Mouse (Mus musculus) urinary bladder, postnatal 4 days (tissue): ENCODE results near the gene Mycn.
A peak's percentile ranks its signal among the peaks of the same experiment; 100 is the strongest.

ENCODE experiments used
- DNase-seq, 2 experiments: peaks; one replicate each; pipeline ENCODE4 v3.0.0; 2021 to 2022; ENCODE audit warnings: low spot score in 2 of 2

Mycn gene

GRCm38 (mm10) chr12:12924446-12924845 lies 17.3 kb downstream of the Mycn start:
- no peak for DNase-seq

DNA sequence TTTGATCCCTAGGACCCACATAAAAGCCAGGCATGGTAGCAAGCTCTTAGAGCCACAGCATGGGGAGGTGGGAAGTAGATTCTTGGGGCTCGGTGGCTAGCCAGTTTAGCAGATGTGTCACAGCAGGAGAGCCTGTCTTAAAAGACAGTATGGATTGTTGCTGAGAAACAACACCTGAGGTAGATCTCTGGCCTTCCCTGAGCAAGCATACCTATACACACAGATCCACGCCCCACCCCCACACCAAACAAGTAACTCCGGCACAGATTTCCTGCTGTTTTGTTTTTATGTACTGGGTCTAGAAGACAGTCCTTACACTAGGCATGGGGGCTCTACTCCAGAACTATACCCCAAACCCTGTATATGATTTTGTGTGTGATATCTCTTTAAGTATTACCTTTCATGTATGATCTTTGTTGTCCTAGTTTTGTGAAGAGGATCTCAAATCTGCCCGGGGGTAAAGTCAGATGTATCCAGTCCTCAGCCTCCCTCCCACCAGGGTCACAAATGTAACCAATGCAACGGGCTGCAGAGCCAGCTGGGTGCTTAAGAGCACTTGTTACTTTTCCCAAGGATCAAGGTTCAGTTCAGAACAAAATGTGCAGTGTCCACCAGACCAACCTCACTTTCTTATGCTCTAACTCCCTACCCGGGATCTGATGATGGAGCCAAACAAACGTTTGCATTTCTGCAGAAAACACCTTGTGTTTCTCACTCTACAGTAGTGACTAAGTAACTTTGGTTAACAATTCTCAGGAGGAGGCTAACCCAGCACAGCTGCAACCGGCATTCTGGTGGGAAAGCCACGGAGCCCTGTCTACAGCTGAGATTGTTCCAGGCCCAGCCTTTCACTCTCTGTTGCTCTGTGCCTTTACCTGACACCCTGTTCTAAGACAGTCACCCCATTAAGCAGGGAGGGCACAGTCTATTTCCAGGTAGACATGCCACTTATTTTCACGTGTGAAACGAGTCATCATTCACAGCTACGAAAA lies 21.3 kb downstream of the Mycn start:
- no peak for DNase-seq

DNA sequence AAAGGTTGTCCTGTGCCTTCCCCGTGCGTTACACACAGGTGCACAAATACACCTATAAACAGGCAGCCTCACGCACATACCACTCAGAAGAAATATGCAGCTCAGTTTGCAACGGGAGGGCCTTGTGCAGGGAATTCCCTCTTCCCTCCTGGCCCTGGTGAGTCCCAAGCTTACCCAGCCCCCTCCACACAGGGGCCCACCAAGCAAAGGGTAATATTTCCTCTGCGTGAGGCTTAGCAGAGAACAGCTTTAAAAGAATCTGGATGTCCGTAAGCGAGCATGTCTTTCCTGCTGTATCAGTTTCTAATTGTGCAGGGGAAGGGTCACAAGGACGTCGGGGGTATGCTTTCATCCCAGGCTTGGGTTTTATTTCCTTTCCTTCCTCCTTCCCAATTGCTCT lies 25.4 kb downstream of the Mycn start:
- DNase-seq, result no peak

DNA sequence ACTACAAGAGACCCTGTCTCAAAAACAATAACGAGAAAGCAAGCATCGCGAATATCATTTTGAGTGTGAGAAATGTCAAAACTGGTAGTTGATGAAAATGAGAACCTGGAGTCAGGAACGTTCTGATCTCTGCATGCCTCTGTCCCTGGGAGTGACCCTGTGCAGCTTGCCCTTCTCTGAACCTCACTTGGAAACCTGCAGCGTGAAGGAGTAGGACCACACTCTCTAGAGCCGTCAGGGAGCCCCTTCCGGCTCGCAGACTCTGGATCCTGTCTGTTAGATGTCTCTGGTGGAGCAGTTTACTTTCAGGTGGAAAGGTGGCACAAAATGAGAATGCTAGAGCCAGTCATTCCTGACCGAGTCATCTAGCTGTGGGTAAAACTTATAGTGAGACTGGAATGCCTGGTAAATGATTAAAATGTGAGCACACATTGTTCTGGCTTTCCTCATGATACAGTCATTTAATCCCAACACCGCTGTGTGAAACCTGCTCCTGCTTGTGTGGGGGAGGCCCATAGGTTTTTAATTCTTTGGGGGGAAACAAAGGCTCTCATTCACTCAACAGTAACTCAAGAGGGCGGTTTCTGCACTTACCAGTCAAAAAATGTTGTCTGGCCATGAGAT lies 31.2 kb downstream of the Mycn start:
- no peak for DNase-seq

DNA sequence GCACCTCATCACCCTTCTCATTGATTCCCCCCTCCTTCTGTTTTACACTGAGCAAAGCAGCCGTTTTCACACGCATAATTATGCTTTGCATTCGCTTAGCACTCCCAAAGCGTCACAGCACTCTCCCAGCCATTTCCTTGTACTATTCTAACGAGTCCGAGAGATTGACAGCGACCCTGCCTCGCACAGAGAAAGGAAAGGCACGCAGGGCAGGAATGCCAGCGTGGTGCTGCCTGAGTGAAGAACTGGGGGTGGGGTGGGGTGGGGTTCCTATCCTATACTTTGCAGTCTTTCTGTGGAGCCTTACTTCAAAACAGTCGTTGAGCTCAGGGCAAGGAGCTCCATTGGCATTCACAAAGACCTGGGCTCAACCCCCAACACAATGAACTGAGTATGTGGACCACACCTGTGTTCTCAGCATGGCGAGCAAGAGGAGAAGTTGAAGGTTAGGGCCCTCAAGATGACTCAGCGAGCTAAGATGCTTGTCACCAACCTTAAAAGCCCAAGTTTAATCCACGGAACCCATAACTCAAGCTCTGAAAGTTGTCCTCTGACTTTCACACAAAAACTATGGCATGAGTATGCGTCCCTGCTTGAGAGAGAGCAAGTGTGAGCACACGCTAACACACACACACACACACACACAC lies 32.0 kb downstream of the Mycn start:
- DNase-seq, result no peak

DNA sequence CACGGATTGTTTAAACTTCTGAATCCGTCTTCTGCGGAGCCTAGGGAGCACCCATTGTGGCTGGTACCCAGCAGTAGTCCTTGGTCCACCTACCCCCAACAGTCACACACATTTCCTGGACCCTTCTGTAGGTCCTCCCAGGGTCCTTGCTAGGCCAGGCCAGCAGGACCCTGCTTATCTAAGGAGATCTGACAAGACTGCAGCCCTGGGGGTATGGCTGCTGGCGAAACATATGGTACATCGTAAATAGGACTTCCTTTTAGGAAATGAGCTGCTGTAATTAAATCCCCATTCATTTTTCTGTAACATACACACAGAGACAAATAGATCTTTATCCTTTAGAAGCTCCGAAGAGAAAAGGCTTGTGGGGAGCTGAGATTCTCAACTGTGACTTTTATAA lies 34.9 kb downstream of the Mycn start:
- no peak for DNase-seq

DNA sequence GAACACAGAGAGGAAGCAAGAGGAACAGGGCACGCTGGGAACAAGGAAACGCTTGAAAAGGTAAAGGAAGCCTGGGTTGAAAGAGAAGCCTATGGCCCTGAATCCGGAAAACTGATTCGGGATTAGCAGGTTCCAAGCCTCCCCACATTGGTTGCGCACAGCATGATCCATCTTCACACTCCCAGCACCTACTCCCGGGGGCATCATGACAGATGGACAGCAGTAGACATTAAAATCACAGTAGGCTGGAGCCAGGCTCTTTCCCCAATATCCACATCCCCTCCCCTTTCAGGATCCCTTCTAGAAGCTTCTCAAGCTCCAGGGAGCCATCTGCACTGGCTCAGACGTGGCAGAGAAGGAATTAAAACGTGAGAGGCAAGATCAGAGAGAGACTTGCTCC lies 35.4 kb downstream of the Mycn start:
- DNase-seq, result no peak

DNA sequence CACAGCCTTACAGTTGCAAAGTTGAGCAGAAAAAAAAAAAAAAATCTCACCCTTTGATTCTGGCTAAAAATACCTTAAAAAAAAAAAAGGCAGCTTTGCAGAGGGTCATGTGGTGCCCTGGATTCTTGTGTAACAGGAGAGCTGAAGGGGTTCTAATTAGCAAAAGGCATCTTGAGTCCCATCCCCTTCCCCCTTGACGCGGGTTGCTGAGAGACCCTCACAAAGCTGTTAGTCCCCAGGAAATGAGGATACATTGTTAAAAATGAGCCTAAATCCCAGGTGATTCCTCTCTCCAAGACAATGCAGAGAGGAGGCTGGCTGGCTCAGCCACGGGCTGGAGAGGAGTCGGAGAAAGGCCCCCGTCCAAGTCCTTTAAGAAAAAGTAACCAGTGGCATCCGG lies 36.6 kb downstream of the Mycn start:
- DNase-seq, result no peak

- peak; percentile 60 for DNase-seq
Measured at GRCm38 (mm10) chr12:12904512-12904953, 37.2 kb downstream of the Mycn start.

DNA sequence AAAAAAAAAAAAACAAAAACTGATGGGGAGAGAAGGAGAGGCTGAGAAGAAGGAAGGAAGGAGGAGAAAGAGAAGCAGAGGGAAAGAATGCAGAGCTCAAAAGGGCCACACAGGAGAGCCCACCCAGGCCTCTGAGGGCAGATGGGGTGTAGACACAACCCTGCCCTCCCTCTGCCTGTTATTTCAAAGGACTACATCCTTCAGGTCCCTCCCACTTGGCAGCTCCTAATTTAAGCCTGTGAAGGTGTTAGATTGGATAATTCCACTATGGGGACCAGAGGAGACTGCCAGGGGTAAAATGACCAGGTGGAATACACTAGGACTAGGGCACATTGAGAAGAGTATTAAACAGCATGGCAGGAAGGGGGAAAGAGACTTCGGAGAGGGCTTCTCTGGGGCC lies 37.6 kb downstream of the Mycn start:
- no peak for DNase-seq

- no peak for DNase-seq
Measured at GRCm38 (mm10) chr12:12902403-12902802, 39.3 kb downstream of the Mycn start.

- DNase-seq, result no peak
Measured at GRCm38 (mm10) chr12:12898356-12899126, 43.2 kb downstream of the Mycn start.

GRCm38 (mm10) chr12:12893986-12894385 lies 47.7 kb downstream of the Mycn start:
- DNase-seq, result no peak

DNA sequence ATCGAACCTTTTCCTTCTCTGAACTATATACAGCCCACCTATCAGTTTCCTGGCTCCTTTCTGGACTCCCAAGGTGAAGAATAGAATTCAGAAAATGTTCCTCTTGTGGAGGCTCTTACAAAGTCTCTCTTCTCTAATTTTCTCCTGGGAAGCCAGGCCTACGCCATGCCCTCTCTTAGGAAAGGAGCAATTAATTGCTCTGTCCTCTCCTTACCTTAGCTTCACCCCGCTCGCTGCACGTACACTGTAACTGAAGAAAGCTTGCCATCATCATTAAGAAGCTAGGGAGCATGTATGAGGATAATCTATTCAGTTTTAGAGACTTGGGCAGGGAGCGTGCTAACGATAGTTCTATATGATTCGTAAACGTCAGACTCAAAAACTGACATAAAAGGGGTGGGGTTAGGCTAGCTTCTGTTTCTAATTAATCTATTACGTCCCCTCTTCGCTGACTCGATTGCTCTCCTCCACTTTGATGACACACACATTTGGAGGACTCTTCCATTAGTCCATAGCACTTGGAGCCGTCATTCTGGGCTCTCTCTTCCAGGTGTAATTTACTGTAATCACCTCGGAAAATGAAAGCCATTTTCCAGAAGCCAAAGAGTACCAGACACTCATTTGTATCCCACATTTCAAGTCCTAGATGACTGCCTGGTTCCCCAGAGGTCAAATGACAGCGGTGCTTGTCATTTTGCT lies 55.4 kb downstream of the Mycn start:
- DNase-seq, result no peak
